Mouse (Mus musculus) heart, adult 18-20 months (tissue): ENCODE measurements around the gene Sparc. TPM values are rescaled to one million over a fixed set of nuclear protein-coding genes. Genes with fewer than 3 reads are reported as not detected.
"Not testable (repeated sequence)": the region's sequence is repeated elsewhere in the genome, so short reads cannot be mapped to it uniquely, and the experiment has no call there.

Experiments used
- DNase-seq, 2 experiments: peaks; one replicate each; pipeline ENCODE4 v3.0.0; 2021 to 2022; ENCODE audit warnings: mixed read lengths in 1 of 2
- total RNA-seq, 2 experiments: library from RNA; stranded (reverse); gene quantifications; 2 replicates each; pipeline ENCODE4 v1.2.3; 2021

Sparc gene
- total RNA-seq, 2 experiments from 2014 or later: 264 to 308 TPM

GRCm38 (mm10) chr11:55438031-55438430 is 15.0 kb upstream of the Sparc start:
- no peak for DNase-seq

GRCm38 (mm10) chr11:55436089-55436488 is 13.1 kb upstream of the Sparc start:
- no peak for DNase-seq

GRCm38 (mm10) chr11:55432981-55433380 is 10.0 kb upstream of the Sparc start:
- DNase-seq: no peak

- no peak for DNase-seq
Observed at GRCm38 (mm10) chr11:55429973-55430372, 7.0 kb upstream of the Sparc start.

GRCm38 (mm10) chr11:55428186-55429012 is 5.4 kb upstream of the Sparc start:
- DNase-seq: peak; percentile 90 to 93

- DNase-seq: no peak
Observed at GRCm38 (mm10) chr11:55424746-55425360, 1.9 kb upstream of the Sparc start.

GRCm38 (mm10) chr11:55423756-55424155 is 773 bp upstream of the Sparc start:
- no peak for DNase-seq

- DNase-seq: peak; percentile 87 to 89
Observed at GRCm38 (mm10) chr11:55419678-55420307, 3.2 kb downstream of the Sparc start.

GRCm38 (mm10) chr11:55419296-55419677 is 3.7 kb downstream of the Sparc start:
- peak; percentile 84 for DNase-seq

GRCm38 (mm10) chr11:55418704-55419061 is 4.3 kb downstream of the Sparc start:
- no peak for DNase-seq

GRCm38 (mm10) chr11:55417898-55418703 is 4.9 kb downstream of the Sparc start:
- DNase-seq: peak; percentile 79 to 88

GRCm38 (mm10) chr11:55416609-55417265 is 6.2 kb downstream of the Sparc start:
- DNase-seq: peak in 1 of 2 experiments; percentile 44

GRCm38 (mm10) chr11:55415731-55416130 is 7.3 kb downstream of the Sparc start:
- DNase-seq: not testable (repeated sequence)

GRCm38 (mm10) chr11:55415036-55415704 is 7.8 kb downstream of the Sparc start:
- DNase-seq: peak; percentile 69 to 76

- DNase-seq: peak; percentile 62 to 79
Observed at GRCm38 (mm10) chr11:55414314-55414713, 8.7 kb downstream of the Sparc start.

GRCm38 (mm10) chr11:55413416-55413796 is 9.6 kb downstream of the Sparc start:
- DNase-seq: no peak

- DNase-seq: no peak
Observed at GRCm38 (mm10) chr11:55412680-55413415, 10.1 kb downstream of the Sparc start.

- no peak for DNase-seq
Observed at GRCm38 (mm10) chr11:55412034-55412433, 10.9 kb downstream of the Sparc start.

- DNase-seq: peak in 1 of 2 experiments; percentile 45
Observed at GRCm38 (mm10) chr11:55410502-55410901, 12.5 kb downstream of the Sparc start.

GRCm38 (mm10) chr11:55410005-55410404 is 13.0 kb downstream of the Sparc start:
- DNase-seq: peak in 1 of 2 experiments; percentile 65
